Mouse (Mus musculus): ENCODE results near the gene Zfr. TPM values are rescaled to one million over a fixed set of nuclear protein-coding genes. Genes with fewer than 3 reads are reported as not detected.
A peak's percentile ranks its signal among the peaks of the same experiment; 100 is the strongest.

Zfr gene
- total and polyA plus RNA-seq, 3 experiments = 76.8 to 79.8 (median 77.8) TPM

DNA sequence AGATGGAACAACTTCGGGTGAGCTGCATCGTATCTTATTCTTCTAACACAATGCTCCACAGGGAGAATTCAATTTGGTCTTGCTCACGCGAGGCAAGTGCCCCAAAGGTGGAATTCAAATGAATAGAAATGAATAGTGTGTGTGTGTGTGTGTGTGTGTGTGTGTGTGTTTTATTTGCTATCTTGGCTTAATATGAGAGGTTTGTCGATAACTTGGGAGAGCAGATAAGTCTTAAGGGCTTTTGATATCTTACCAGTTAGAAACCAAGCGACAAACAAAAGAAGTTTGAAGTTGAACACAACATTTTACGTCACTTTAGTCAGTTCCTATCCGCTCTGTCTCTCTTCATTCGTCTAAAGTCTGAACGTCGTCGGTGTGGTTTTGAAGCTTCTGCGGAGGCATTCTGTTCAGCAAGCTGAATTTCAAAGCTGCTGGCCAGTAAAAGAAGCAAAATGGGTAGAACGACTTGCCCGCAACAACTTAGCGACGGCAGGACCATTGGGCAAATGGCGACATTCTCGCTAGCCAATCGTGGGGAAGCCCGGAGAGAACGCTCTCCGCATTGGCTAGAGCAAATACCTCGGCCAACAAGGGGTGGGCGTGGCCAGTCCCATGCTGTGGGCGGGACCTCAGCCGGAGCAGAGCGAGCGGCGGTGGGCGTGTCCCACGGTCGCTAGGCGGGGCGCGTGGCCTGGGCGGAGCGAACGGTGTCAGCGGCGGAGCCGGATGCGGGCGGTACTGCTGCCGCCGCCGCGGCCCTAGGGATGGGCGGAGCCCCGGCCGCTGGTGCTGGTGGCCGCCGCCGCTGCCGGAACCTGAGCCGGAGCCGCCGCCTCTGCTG lies 86.9 kb downstream of the Zfr start, which contains the start of gene Mtmr12:
Mtmr12 (plus strand) TSS at position 710 of the 841 bp plus-strand sequence.
- TF ChIP-seq CTCF (IDR thresholded peaks at IDR 0.05) (peak; percentile 44), POLR2A (IDR thresholded peaks at IDR 0.05; ENCODE audit: insufficient read depth, low read depth, low read length) (peak; percentile 53), EP300 (IDR thresholded peaks at IDR 0.05; ENCODE audit: insufficient read depth, low read depth, low read length) (0 out of 2 replicates have a peak, but pooled peaks have one; percentile 57)
- Histone ChIP-seq H3K27ac (peak within 1 kb of the TSS; percentile 95), H3K4me3 (peak within 1 kb of the TSS; percentile 84), H3K9ac (ENCODE audit: low read depth, low read length) (peak within 1 kb of the TSS; percentile 94), H3K36me3 (ENCODE audit: control insufficient read depth, insufficient read depth, low read length) (no peaks in the 10 kb centered on the region; the same call in 1 of the 2 replicates), H3K79me2 (replicated peaks; ENCODE audit: control insufficient read depth, insufficient read depth, low read length) (peaks cover 6% of the 10 kb centered on the region), H3K27me3 (ENCODE audit: control insufficient read depth, insufficient read depth, low read length) (no peaks in the 10 kb centered on the region), H3K4me1 (ENCODE audit: control insufficient read depth, insufficient read depth, low read length) (peaks cover 12% of the 10 kb centered on the region)
- 1% methylated on average over 52 of the region's 58 CpGs for WGBS
- intact Hi-C loops (cut with DNase I) = loop anchor here (1.0 to 10.0 kb wide), 5 partner anchors 39 to 620 kb away; partner anchors contain the start of genes 6030458C11Rik and Drosha
- peak; percentile 100 for DNase-seq

DNA sequence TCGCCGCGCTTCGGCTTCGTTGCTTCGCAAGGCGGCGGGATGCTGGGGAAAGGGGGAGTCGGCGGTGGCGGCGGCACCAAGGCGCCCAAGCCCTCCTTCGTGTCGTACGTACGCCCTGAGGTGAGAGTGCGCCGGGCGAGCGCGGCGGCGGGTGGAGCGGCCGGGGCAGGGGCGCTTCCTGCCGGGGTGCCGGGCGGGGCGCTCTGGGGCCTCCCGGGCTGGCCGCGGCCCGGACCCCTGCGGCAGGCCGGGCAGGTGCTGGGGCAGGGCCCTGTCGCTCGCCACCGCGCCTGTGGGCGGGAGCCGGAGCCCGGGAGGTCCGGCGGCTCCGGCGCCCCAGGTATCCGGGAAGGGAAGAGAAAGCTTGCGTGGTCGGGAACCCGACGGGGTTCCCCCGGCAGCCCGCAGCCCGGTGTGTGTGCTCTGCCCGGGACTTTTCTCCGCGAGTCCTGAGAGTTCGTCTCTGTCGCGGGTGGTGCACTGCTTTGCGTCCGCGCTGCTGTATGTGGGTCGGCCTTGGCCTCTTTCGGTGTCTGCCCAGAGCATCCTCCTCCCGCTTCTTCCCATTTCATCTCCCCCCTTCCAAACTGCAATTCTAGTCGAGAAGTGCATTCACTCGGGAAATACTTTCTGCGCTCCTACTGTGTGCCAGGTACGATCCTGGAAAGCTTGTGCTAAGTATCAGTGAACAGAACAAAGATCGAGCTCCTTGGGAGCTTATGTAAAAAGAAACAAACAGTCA lies 87.7 kb downstream of the Zfr start:
- 1% methylated on average over 61 of the region's 73 CpGs for WGBS
- DNase-seq = no peak
- peak overlapping the region; percentile 95 for H3K27ac ChIP-seq
- peaks cover 10% of the 10 kb centered on the region for H3K79me2 ChIP-seq (replicated peaks; ENCODE audit: control insufficient read depth, insufficient read depth, low read length)
- no peaks in the 10 kb centered on the region; the same call in 1 of the 2 replicates for H3K36me3 ChIP-seq (ENCODE audit: control insufficient read depth, insufficient read depth, low read length)
- TF ChIP-seq CTCF (IDR thresholded peaks at IDR 0.05) = no peak
- intact Hi-C loops (cut with DNase I) = loop anchor here (1.0 to 10.0 kb wide), 5 partner anchors 38 to 619 kb away; partner anchors contain the start of genes 6030458C11Rik and Drosha
- no peaks in the 10 kb centered on the region for H3K27me3 ChIP-seq (ENCODE audit: control insufficient read depth, insufficient read depth, low read length)
- peak overlapping the region; percentile 84 for H3K4me3 ChIP-seq
- H3K4me1 ChIP-seq (ENCODE audit: control insufficient read depth, insufficient read depth, low read length) = peaks cover 12% of the 10 kb centered on the region
- peak overlapping the region; percentile 94 for H3K9ac ChIP-seq (ENCODE audit: low read depth, low read length)

- peak overlapping the region; percentile 84 for H3K4me3 ChIP-seq
- peaks cover 12% of the 10 kb centered on the region for H3K4me1 ChIP-seq (ENCODE audit: control insufficient read depth, insufficient read depth, low read length)
- WGBS = 23% methylated on average over 14 of the region's 14 CpGs
- no peak for DNase-seq
- peaks cover 10% of the 10 kb centered on the region for H3K79me2 ChIP-seq (replicated peaks; ENCODE audit: control insufficient read depth, insufficient read depth, low read length)
- H3K27me3 ChIP-seq (ENCODE audit: control insufficient read depth, insufficient read depth, low read length) = no peaks in the 10 kb centered on the region
- intact Hi-C loops (cut with DNase I) = loop anchor here (1.0 to 10.0 kb wide), 5 partner anchors 37 to 619 kb away; partner anchors contain the start of genes 6030458C11Rik and Drosha
- H3K36me3 ChIP-seq (ENCODE audit: control insufficient read depth, insufficient read depth, low read length) = no peaks in the 10 kb centered on the region; the same call in 1 of the 2 replicates
- no peak for TF ChIP-seq CTCF (IDR thresholded peaks at IDR 0.05)
- peak overlapping the region; percentile 95 for H3K27ac ChIP-seq
- H3K9ac ChIP-seq (ENCODE audit: low read depth, low read length) = peak overlapping the region; percentile 94; the same call in 1 of the 2 replicates
Measured at GRCm38 (mm10) chr15:12205902-12206645, 88.4 kb downstream of the Zfr start.

DNA sequence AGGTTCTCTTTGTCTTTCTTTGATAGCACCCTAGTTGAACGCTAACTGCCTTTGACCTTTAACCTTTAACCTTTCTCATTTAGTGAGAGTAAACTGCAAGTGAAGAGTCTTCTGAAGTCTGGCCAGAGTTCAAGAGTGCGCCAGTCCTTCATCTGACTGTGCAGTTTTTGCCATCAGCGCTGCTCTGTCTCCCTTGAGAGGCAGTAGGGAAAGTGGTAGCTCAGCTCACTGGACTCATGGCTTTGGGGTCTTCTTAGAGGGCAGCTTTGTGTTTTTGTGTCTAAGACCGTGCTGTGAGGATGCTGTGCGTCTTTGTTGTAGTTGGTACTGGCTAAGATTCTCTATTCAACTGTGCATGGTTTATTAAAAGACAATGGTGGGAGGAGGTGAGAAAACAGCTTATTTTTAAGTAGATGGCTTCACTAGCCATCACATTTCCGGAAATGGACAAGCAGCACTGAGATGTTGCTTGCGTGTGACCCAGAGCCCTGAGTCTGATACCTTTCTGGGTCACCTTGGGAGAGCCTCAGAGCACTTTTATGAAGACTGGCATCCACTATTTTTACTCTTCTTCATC lies 89.1 kb downstream of the Zfr start:
- peak in 1 of 2 experiments; percentile 9 for DNase-seq
- Histone ChIP-seq H3K36me3 (ENCODE audit: control insufficient read depth, insufficient read depth, low read length) (no peaks in the 10 kb centered on the region; the same call in 1 of the 2 replicates), H3K4me3 (no peak overlapping the region), H3K79me2 (replicated peaks; ENCODE audit: control insufficient read depth, insufficient read depth, low read length) (peaks cover 12% of the 10 kb centered on the region), H3K27ac (no peak overlapping the region), H3K4me1 (ENCODE audit: control insufficient read depth, insufficient read depth, low read length) (peaks cover 14% of the 10 kb centered on the region), H3K27me3 (ENCODE audit: control insufficient read depth, insufficient read depth, low read length) (no peaks in the 10 kb centered on the region), H3K9ac (ENCODE audit: low read depth, low read length) (no peak overlapping the region)
- TF ChIP-seq CTCF (IDR thresholded peaks at IDR 0.05) = no peak
- TF ChIP-seq POLR2A (IDR thresholded peaks at IDR 0.05; ENCODE audit: insufficient read depth, low read depth, low read length) = no peak
- no peak for TF ChIP-seq EP300 (IDR thresholded peaks at IDR 0.05; ENCODE audit: insufficient read depth, low read depth, low read length)
- 52% methylated on average over 7 of the region's 7 CpGs for WGBS
- intact Hi-C loops (cut with DNase I) = loop anchor here (10.0 kb wide), 3 partner anchors 368 to 618 kb away; partner anchors contain the start of genes 6030458C11Rik and Drosha

- H3K9ac ChIP-seq (ENCODE audit: low read depth, low read length) = no peak overlapping the region
- H3K36me3 ChIP-seq (ENCODE audit: control insufficient read depth, insufficient read depth, low read length) = no peaks in the 10 kb centered on the region; the same call in 1 of the 2 replicates
- peaks cover 15% of the 10 kb centered on the region for H3K4me1 ChIP-seq (ENCODE audit: control insufficient read depth, insufficient read depth, low read length)
- H3K27me3 ChIP-seq (ENCODE audit: control insufficient read depth, insufficient read depth, low read length) = no peaks in the 10 kb centered on the region
- 58% methylated on average over 6 of the region's 6 CpGs for WGBS
- peaks cover 12% of the 10 kb centered on the region for H3K79me2 ChIP-seq (replicated peaks; ENCODE audit: control insufficient read depth, insufficient read depth, low read length)
- intact Hi-C loops (cut with DNase I) = loop anchor here (10.0 kb wide), 3 partner anchors 367 to 617 kb away; partner anchors contain the start of genes 6030458C11Rik and Drosha
- no peak for TF ChIP-seq CTCF (IDR thresholded peaks at IDR 0.05)
- no peak for TF ChIP-seq POLR2A (IDR thresholded peaks at IDR 0.05; ENCODE audit: insufficient read depth, low read depth, low read length)
- TF ChIP-seq EP300 (IDR thresholded peaks at IDR 0.05; ENCODE audit: insufficient read depth, low read depth, low read length) = no peak
- peak in 1 of 2 experiments; percentile 14 for DNase-seq
- H3K27ac ChIP-seq = no peak overlapping the region
- H3K4me3 ChIP-seq = no peak overlapping the region
Measured at GRCm38 (mm10) chr15:12207556-12208090, 90.0 kb downstream of the Zfr start.
